Mouse (Mus musculus): ENCODE measurements around the gene Anxa6. TPM values are rescaled to one million over a fixed set of nuclear protein-coding genes. Genes with fewer than 3 reads are reported as not detected.

Anxa6 gene
- 243 to 257 TPM (median 248 TPM) in 4 replicates for total RNA-seq (2023)

DNA sequence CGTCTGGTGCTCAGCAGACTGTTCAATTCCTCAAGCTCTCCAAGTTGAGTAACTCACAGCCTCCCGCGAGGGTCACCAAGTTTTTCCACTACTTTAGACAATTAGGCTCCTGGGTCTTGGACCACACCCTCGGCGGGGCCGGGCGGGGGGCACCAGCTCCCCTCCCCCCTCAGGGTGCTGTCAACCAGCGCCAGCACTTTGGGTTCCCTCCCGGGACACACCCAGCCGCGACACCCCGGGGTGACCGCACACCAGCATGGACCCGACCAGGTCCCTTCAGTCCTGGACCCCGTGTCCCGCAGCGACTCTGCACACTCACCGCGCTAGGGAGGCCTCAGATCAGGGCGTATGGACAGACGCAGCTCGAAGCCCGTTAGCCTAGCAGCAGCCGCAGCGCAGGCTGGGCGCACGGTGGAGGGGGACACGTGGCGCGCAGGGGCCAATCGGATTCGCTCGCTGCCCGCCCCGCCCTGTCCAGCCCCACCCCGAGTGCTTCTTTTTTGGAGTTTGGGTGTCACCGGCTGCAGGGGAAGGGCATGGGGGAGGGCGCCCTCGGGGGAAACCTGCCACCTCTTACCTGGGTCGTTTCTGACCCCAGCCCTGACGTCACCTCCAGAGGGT, at the start of gene Anxa6:
TSS of gene Anxa6 (minus strand) at position 406 of the 621 bp plus-strand sequence.

DNA sequence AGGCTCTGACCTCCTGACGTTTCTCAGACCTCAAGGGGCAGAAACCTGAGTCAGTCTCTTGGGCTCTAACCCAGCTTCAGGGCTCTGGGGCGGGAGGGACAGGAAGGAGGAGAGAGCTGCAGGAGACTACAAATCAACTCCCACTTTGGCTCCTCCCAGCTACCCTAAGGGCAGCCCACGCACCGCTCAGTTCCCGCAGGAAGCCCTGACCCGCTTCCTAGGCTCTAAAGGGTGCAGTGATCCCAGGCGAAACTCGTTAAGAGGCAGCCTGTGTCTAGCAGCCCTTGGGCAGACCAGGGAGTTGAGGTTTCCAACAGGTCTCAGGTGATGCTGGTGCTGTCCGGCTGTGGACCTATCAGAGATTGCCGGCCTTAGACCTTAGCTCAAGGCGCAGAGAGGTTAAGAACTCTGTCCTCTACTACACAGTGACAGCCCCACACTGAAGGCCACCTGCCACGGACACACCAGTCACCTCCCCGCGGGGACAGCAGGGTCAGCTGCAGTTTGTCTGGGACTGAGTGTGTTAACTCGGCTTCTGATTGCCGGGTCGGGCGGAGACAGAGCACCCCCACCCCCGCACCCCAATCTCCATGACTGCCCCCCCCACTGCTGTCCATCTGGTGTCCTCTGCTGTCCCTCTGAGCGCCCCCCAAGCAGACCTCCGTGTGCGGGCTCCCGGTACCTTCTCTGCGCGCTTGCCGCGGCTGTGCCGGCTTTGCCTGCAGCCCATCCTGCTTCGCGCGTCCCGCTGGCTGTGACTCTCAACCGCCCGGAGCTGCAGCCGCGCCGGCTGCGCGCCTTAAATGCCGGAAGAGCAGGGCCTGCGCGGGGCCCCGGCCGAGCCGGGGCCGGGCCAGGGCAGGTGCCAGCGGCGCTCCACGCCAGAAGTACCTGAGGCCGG, 44.3 kb upstream of the Anxa6 start, which contains the start of gene Ccdc69:
TSS of gene Ccdc69 (minus strand) at position 801 of the 901 bp plus-strand sequence.

DNA sequence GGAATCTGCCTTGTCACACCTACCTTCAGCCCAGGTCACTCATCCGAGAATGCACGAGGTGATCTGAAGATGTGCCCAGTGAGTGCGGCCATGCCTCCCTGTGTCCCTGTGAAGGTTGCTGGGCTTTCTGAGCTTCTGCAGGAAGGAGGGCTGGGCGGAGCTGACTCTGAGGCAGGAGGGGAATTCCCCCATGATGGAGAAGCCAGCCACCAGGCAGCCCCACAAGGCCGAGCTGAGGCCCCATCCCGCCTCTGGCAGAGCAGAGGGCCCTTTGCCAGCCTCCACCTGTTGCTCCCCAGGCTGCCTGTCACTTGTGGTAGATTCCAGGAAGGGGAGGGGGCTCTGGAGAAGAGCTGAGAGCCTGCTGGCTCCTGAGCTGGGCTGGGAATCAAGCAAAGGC, 70.4 kb downstream of the Anxa6 start, which contains the start of gene Tnip1:
TSS of gene Tnip1 (minus strand) at position 108 of the 400 bp plus-strand sequence.

Other genes starting within 250 kb of the Anxa6 start
- gene Cdc42se2, start 245.8 kb downstream of the Anxa6 start, total RNA-seq (2023), result 128 to 132 TPM (median 131 TPM) in 4 replicates
- 4.5 to 9.2 TPM (median 7.7 TPM) in 4 replicates for gene Lyrm7, start 172.5 kb downstream of the Anxa6 start, total RNA-seq (2023)
- gene Hint1, start 167.1 kb downstream of the Anxa6 start, total RNA-seq (2023), result 114 to 138 TPM (median 116 TPM) in 4 replicates
- gene Gpx3, start 131.0 kb downstream of the Anxa6 start, total RNA-seq (2023), result not detected in 4 replicates
- 100 to 112 TPM (median 111 TPM) in 4 replicates for gene Tnip1, start 70.5 kb downstream of the Anxa6 start, total RNA-seq (2023)
- gene Ccdc69, start 44.7 kb upstream of the Anxa6 start, total RNA-seq (2023), result 36.5 to 42.5 TPM (median 40.9 TPM) in 4 replicates
- gene Gm2a, start 64.7 kb upstream of the Anxa6 start, total RNA-seq (2023), result 122 to 128 TPM (median 125 TPM) in 4 replicates
- gene Slc36a3, start 118.3 kb upstream of the Anxa6 start, total RNA-seq (2023), result not detected in 4 replicates
- not detected in 4 replicates for gene Slc36a2, start 151.6 kb upstream of the Anxa6 start, total RNA-seq (2023)
- 12.4 to 17.0 TPM (median 14.3 TPM) in 4 replicates for gene Slc36a1, start 170.9 kb upstream of the Anxa6 start, total RNA-seq (2023)